Mouse (Mus musculus): ENCODE measurements at regions not wholly inside any gene's neighbourhood (a gene's known extent, or its start where the extent isn't known, plus 50 kb on each side); places are given as distances from the start of the nearest gene placed in this dataset.

DNA sequence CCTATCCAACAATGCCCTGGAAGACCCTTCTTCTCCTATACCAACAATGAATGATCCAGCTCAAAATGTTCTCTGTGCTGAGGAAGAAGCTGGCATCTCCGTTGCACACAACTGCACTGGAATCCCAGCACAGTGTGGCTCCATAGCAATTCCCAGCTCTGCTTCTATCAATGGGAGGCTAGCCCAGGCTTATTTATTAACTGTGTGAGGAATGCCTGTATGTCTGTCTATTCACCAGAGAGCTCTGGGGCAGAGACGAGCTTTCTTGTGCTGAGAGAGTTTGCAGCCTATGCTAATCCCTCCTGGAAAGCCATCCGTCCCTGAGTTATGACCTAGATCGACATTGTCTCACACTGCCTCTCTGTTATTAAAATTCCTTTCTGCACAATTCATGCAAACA lies 108.1 kb downstream of the Snx19 start:
- no peak overlapping the region for H3K27ac ChIP-seq
- no peak overlapping the region for H3K4me3 ChIP-seq
- intact Hi-C loops (cut with DNase I): no loop called here
- no peak for DNase-seq
- TF ChIP-seq CTCF (IDR thresholded peaks at IDR 0.05): no peak

GRCm38 (mm10) chr9:30533780-30534343 lies 107.0 kb downstream of the Snx19 start:
- intact Hi-C loops (cut with DNase I): no loop called here
- DNase-seq: no peak
- TF ChIP-seq CTCF (IDR thresholded peaks at IDR 0.05): no peak
- H3K4me3 ChIP-seq: no peak overlapping the region
- no peak overlapping the region for H3K27ac ChIP-seq

DNA sequence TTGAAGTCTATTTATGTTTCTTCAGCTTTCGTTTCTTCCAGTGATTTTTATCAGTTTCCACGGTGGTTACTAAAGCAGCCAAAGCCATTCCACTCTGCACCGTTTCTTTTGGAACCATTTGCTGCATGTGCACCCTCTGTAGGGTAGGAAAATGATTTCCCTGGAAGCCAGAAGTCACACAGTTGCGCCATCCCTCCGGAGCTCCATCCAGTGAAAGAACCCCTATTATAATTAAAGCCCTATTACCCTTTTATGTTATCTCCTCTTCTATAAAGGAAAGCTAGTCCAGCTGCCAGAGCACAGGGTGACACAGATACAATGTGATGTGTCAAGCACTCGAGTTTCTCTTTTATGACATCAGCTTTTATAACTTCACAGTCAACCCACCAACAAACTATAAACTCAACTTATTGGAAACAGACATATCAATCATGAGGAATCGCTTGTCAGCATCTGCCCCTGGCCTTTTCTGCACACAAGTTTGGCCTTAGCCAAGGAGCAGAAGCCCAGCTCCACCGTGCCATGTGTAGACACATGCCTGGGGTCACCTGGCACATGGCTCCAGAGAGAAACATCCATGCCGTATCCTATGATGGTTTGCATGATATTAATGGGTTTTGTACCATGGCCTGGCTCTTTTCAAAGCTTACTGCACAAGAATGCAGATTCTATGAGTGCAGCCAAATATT lies 106.3 kb downstream of the Snx19 start:
- Histone ChIP-seq H3K27ac (no peak overlapping the region), H3K4me3 (no peak overlapping the region)
- no peak for TF ChIP-seq CTCF (IDR thresholded peaks at IDR 0.05)
- intact Hi-C loops (cut with DNase I): no loop called here
- no peak for DNase-seq

DNA sequence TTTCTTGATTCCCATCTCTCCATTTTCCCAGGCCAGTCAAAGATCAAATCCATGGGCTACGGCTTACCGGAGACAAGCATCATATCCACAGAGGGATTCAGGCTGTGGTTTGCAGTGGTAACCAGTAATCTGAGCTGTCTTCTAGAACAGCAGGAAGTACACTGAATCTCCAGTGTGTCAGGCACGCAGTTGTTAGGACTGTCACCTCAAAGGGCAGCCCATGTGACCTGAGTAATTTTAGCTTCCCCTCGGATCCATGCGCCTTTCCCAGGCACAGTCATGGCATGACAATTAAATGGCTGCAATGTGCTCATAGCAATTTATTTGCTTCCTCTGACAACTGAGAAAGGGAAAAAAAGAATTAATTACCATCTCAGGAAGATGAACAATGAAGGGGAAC lies 98.2 kb downstream of the Snx19 start:
- no peak for TF ChIP-seq CTCF (IDR thresholded peaks at IDR 0.05)
- intact Hi-C loops (cut with DNase I): no loop called here
- H3K4me3 ChIP-seq: no peak overlapping the region
- no peak for DNase-seq
- H3K27ac ChIP-seq: peak overlapping the region; percentile 72

DNA sequence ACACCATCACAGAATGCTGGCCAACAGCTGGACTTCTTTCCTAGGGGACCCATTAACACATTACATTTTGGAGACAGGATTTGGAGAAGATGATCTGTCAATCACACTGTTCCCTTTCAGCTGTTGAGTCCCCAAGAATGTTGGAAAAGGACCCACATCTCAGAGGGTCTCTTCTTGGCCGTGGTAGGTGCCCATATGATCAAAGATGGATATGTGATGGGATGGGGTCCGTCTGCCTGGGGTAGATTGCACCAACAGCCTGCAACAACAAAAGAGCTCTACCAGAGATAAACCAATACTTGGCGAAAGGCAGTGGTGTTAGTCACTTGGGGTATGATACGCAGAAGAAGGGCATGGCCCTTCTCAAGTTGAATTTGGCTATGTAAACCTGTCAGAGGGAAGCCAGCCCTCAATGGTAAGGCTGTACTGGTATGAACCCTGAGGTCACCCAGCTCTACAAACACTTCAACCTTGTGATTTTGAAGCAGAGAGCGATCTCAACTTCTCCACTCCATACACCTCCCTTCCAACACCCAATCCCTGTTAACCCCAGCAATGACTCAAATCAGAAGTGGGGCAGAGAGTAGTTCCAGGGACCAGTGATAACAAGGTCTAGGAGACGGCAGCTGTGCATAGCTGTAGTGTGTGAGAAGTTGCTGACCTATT lies 97.6 kb downstream of the Snx19 start:
- DNase-seq: no peak
- Histone ChIP-seq H3K4me3 (no peak overlapping the region), H3K27ac (peak overlapping the region; percentile 72)
- no peak for TF ChIP-seq CTCF (IDR thresholded peaks at IDR 0.05)
- intact Hi-C loops (cut with DNase I): no loop called here

GRCm38 (mm10) chr9:30523852-30524251 lies 96.9 kb downstream of the Snx19 start:
- no peak overlapping the region for H3K4me3 ChIP-seq
- intact Hi-C loops (cut with DNase I): no loop called here
- TF ChIP-seq CTCF (IDR thresholded peaks at IDR 0.05): no peak
- peak; percentile 61 for DNase-seq
- H3K27ac ChIP-seq: peak overlapping the region; percentile 72

GRCm38 (mm10) chr9:30522595-30523350 lies 95.9 kb downstream of the Snx19 start:
- peak; percentile 44 for DNase-seq
- TF ChIP-seq CTCF (IDR thresholded peaks at IDR 0.05): no peak
- Histone ChIP-seq H3K4me3 (no peak overlapping the region), H3K27ac (peak overlapping the region; percentile 72)
- intact Hi-C loops (cut with DNase I): no loop called here

DNA sequence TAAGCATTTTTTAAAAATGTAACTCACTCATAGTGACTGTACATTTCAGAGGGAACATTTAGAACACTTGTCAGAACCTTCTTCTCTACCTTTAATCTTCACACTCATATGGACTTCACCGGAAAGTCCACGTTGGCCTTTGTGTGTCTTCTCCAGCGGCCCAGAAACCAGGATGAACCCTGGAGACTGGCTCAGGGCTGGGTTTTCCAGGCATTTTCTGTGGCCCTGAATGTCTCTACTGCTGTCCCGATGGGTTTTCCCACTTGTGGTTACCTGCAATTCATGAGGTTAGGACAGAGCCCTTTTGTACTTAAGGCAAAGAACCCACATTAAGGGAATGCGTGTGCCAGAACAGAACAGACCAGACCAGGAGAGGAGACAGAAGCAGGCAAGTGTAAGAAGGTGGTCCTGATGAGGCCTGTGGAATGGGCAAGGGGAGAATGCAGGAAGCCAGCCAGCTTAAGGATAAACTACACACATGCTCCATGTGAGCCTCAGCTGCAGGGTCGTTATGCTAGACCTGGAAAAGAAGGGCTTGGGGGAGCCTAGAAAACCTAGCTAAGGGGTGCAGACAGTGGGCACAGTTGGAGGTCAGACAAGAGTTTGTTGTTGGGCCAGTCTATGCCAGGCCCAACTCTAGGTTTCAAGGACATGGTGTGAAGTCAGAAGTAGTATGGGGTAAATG lies 94.8 kb downstream of the Snx19 start:
- Histone ChIP-seq H3K27ac (peak overlapping the region; percentile 35), H3K4me3 (no peak overlapping the region)
- DNase-seq: no peak
- intact Hi-C loops (cut with DNase I): no loop called here
- no peak for TF ChIP-seq CTCF (IDR thresholded peaks at IDR 0.05)

DNA sequence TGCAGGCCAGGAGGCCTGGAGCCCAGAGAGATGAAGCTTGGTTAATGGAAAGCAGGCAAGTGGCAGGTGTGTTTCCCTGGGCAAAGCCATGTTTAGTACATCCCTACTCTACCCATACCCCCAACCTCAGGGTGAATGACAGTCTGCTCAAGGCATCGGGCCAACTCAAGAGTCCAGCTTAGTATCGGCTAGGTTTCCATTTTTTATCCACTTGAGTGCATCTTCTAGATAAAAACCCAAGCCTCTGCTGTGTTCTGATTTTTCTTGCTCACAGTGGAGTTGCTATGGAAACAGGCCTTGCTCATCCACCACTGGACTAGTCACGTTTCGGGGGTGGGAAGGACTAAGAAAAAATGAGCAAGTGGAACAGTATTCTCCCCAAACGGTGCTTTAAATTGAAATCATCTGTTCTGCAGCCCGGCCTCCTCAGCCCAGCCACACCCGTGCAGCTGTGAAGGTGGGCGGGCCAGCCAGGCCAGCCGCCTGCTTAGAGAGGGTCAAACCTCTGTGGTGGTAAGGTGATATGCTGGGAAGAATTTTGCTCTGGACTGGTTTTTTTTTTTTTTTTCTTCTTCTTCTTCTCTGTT lies 94.0 kb downstream of the Snx19 start:
- intact Hi-C loops (cut with DNase I): no loop called here
- no peak overlapping the region for H3K4me3 ChIP-seq
- DNase-seq: peak; percentile 79
- no peak for TF ChIP-seq CTCF (IDR thresholded peaks at IDR 0.05)
- peak overlapping the region; percentile 28; the same call in 1 of the 2 replicates for H3K27ac ChIP-seq

- TF ChIP-seq CTCF (IDR thresholded peaks at IDR 0.05): no peak
- no peak overlapping the region for H3K4me3 ChIP-seq
- DNase-seq: no peak
- intact Hi-C loops (cut with DNase I): no loop called here
- H3K27ac ChIP-seq: 0 out of 2 replicates have a peak overlapping the region, but pooled peaks have one; percentile 28
Measured at GRCm38 (mm10) chr9:30520116-30520515, 93.2 kb downstream of the Snx19 start.

DNA sequence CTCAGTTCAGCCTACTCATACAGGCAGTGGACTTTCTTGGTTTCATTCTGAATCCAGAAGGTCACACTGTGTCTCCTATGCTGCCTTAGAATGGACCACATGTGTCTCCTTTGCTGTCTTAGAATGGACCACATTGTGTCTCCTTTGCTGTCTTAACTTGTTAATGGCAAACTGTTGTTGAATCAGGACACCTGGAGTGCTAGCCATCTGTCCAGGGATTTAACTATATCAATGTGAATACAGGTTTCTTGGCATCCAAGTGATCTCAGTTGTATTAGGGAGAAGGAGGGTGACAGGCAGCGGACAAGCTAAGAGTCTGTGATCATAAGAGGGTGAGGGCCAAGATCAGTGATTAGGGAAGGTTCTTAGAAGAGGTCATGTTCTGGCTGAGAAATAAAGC lies 92.3 kb downstream of the Snx19 start:
- TF ChIP-seq CTCF (IDR thresholded peaks at IDR 0.05): no peak
- Histone ChIP-seq H3K27ac (no peak overlapping the region), H3K4me3 (no peak overlapping the region)
- intact Hi-C loops (cut with DNase I): no loop called here
- no peak for DNase-seq
